Mouse (Mus musculus) ES-Bruce4 (cell line): ENCODE measurements at regions not wholly inside any gene's neighbourhood (a gene's known extent, or its start where the extent isn't known, plus 50 kb on each side); places are given as distances from the start of the nearest gene placed in this dataset.

Source experiments
- H3K27ac ChIP-seq: 2 replicates; pipeline ENCODE4 v1.5.1; 2012; ENCODE audit warnings: low read length, inconsistent platforms; ENCODE audit not compliant: insufficient read depth
- H3K27me3 ChIP-seq: 2 replicates; pipeline ENCODE4 v1.6.1; 2012; ENCODE audit warnings: mild to moderate bottlenecking, low read length, inconsistent platforms; ENCODE audit not compliant: control insufficient read depth, poor library complexity, insufficient read depth, severe bottlenecking
- H3K36me3 ChIP-seq: 2 replicates; pipeline ENCODE4 v1.6.1; 2012; ENCODE audit warnings: inconsistent platforms, mild to moderate bottlenecking, low read length, moderate library complexity; ENCODE audit not compliant: control insufficient read depth, poor library complexity, insufficient read depth, severe bottlenecking
- H3K4me1 ChIP-seq: one replicate; pipeline ENCODE4 v1.8.1; 2011; ENCODE audit warnings: low read length; ENCODE audit not compliant: control insufficient read depth, insufficient read depth
- H3K4me3 ChIP-seq: 2 replicates; pipeline ENCODE4 v1.5.1; 2011; ENCODE audit warnings: low read depth, mild to moderate bottlenecking, low read length
- H3K9ac ChIP-seq: 2 replicates; pipeline ENCODE4 v1.6.1; 2012; ENCODE audit warnings: low read depth, mild to moderate bottlenecking, inconsistent platforms; ENCODE audit not compliant: poor library complexity, severe bottlenecking
- H3K9me3 ChIP-seq: replicated peaks from 2 replicates; pipeline ENCODE4 v1.6.1; 2012; ENCODE audit warnings: mild to moderate bottlenecking, low read length, inconsistent platforms; ENCODE audit not compliant: control insufficient read depth, poor library complexity, insufficient read depth, severe bottlenecking
- CTCF ChIP-seq: IDR thresholded peaks from one replicate; pipeline ENCODE4 v1.8.1; 2011; ENCODE audit warnings: low read depth, low read length
- EP300 ChIP-seq: IDR thresholded peaks from 2 replicates; pipeline ENCODE4 v1.6.1; 2011; ENCODE audit warnings: low read depth, low read length; ENCODE audit not compliant: insufficient read depth
- POLR2A ChIP-seq: IDR thresholded peaks from one replicate; pipeline ENCODE4 v1.8.1; 2011; ENCODE audit warnings: low read length; ENCODE audit not compliant: insufficient read depth

GRCm38 (mm10) chr13:28854247-28854646 is 99.3 kb downstream of the Sox4 start:
- no peaks in the 10 kb centered on the region for H3K36me3 ChIP-seq
- no peak overlapping the region for H3K4me3 ChIP-seq
- H3K9me3 ChIP-seq, result 0 out of 2 replicates have a peak, but pooled peaks cover 2% of the 10 kb centered on the region
- no peak for TF ChIP-seq EP300
- no peak for TF ChIP-seq CTCF
- TF ChIP-seq POLR2A, result no peak
- no peak overlapping the region for H3K9ac ChIP-seq
- H3K4me1 ChIP-seq, result no peaks in the 10 kb centered on the region
- H3K27ac ChIP-seq, result no peak overlapping the region
- no peaks in the 10 kb centered on the region for H3K27me3 ChIP-seq

GRCm38 (mm10) chr13:28848305-28848704 is 105.2 kb downstream of the Sox4 start:
- Histone ChIP-seq H3K9ac (no peak overlapping the region), H3K4me1 (peaks cover 4% of the 10 kb centered on the region)
- no peak for TF ChIP-seq CTCF

DNA sequence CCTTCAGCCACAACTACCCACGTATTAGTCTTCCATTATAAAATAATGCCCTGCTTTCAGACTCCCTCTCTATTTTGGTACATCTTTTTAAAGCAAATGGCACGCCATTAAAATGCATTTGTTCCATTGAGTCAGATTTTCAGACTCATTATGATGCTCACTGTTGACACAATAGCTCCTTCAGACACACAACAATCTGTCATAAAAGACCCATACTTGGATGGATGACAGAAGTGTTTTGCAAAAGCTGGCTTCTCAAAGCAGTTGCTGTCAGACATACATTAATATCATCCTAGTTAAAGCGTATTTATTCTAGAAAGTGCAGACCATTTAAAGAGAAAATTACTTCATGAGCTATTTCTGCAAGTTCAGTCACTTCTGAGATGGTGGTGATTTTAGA is 106.0 kb downstream of the Sox4 start:
- H3K4me1 ChIP-seq, result peaks cover 4% of the 10 kb centered on the region
- no peak for TF ChIP-seq POLR2A
- TF ChIP-seq CTCF, result no peak
- no peak for TF ChIP-seq EP300
- no peaks in the 10 kb centered on the region for H3K36me3 ChIP-seq
- no peak overlapping the region for H3K4me3 ChIP-seq
- H3K9ac ChIP-seq, result no peak overlapping the region
- no peaks in the 10 kb centered on the region for H3K27me3 ChIP-seq
- H3K27ac ChIP-seq, result no peak overlapping the region
- H3K9me3 ChIP-seq, result 0 out of 2 replicates have a peak, but pooled peaks cover 2% of the 10 kb centered on the region

More at GRCm38 (mm10) chr13:28848305-28848704, 105.2 kb downstream of the Sox4 start:
- Histone ChIP-seq H3K36me3 (no peaks in the 10 kb centered on the region), H3K9me3 (0 out of 2 replicates have a peak, but pooled peaks cover 2% of the 10 kb centered on the region), H3K4me3 (no peak overlapping the region), H3K27me3 (no peaks in the 10 kb centered on the region), H3K27ac (no peak overlapping the region)

- Histone ChIP-seq H3K4me1 (peaks cover 4% of the 10 kb centered on the region), H3K9ac (no peak overlapping the region), H3K27ac (no peak overlapping the region), H3K36me3 (no peaks in the 10 kb centered on the region), H3K9me3 (no peaks in the 10 kb centered on the region), H3K4me3 (no peak overlapping the region), H3K27me3 (no peaks in the 10 kb centered on the region)
- TF ChIP-seq CTCF (no peak), POLR2A (no peak), EP300 (no peak)
Measured at GRCm38 (mm10) chr13:28844495-28844894, 109.0 kb downstream of the Sox4 start.

DNA sequence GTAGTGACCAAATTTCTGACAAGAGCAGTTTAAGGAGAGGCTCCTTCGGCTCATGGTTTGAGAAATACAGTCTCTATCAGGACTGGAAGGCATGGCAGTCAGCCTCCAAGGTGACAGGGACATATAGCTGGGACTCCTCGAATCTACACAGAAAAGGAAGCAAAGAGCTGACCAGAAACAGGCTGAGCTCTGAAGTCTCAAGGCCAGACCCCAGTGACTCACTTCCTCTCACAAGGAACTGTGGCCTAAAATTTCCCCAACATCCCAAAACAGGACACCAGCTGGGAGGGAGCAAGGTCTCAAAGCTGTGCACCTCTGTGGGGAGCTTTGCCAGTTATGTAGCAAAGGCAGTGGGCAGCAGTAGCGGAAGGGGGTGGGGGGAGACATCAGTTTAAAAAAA is 110.7 kb downstream of the Sox4 start:
- no peak overlapping the region for H3K27ac ChIP-seq
- H3K27me3 ChIP-seq, result no peaks in the 10 kb centered on the region
- no peak for TF ChIP-seq POLR2A
- no peak for TF ChIP-seq EP300
- no peak for TF ChIP-seq CTCF
- peaks cover 4% of the 10 kb centered on the region for H3K4me1 ChIP-seq
- no peaks in the 10 kb centered on the region for H3K36me3 ChIP-seq
- H3K4me3 ChIP-seq, result no peak overlapping the region
- no peak overlapping the region for H3K9ac ChIP-seq
- no peaks in the 10 kb centered on the region for H3K9me3 ChIP-seq

GRCm38 (mm10) chr13:28840142-28840541 is 113.4 kb downstream of the Sox4 start:
- Histone ChIP-seq H3K4me1 (peaks cover 4% of the 10 kb centered on the region), H3K27me3 (no peaks in the 10 kb centered on the region), H3K9me3 (no peaks in the 10 kb centered on the region), H3K27ac (no peak overlapping the region), H3K4me3 (no peak overlapping the region), H3K9ac (no peak overlapping the region), H3K36me3 (no peaks in the 10 kb centered on the region)
- no peak for TF ChIP-seq POLR2A

- Histone ChIP-seq H3K4me1 (peaks cover 4% of the 10 kb centered on the region), H3K36me3 (no peaks in the 10 kb centered on the region), H3K27me3 (no peaks in the 10 kb centered on the region), H3K9ac (no peak overlapping the region), H3K4me3 (no peak overlapping the region), H3K27ac (no peak overlapping the region), H3K9me3 (no peaks in the 10 kb centered on the region)
- TF ChIP-seq CTCF (no peak), POLR2A (no peak), EP300 (no peak)
Measured at GRCm38 (mm10) chr13:28839084-28839483, 114.4 kb downstream of the Sox4 start.
